Mouse (Mus musculus) ES-E14 (cell line): ENCODE measurements at regions not wholly inside any gene's neighbourhood (a gene's known extent, or its start where the extent isn't known, plus 50 kb on each side); places are given as distances from the start of the nearest gene placed in this dataset.

Experiments used
- CHD2 ChIP-seq: IDR thresholded peaks from 2 replicates; pipeline ENCODE4 v1.6.1; 2014; ENCODE audit warnings: mild to moderate bottlenecking, low read depth, low read length, inconsistent platforms
- MAFK ChIP-seq: IDR thresholded peaks from 2 replicates; pipeline ENCODE4 v1.6.1; 2014; ENCODE audit warnings: mild to moderate bottlenecking, low read depth, low read length, inconsistent platforms; ENCODE audit not compliant: insufficient read depth

GRCm38 (mm10) chr13:70348456-70348855 is 289.0 kb downstream of the Ice1 start:
- TF ChIP-seq CHD2 = no peak
- no peak for TF ChIP-seq MAFK
